Mouse (Mus musculus) neutrophil, adult 5-6 weeks (primary cell): ENCODE results near the gene Eng. TPM values are rescaled to one million over a fixed set of nuclear protein-coding genes. Genes with fewer than 3 reads are reported as not detected.

ENCODE experiments used
- ATAC-seq: fragments of 151-379, 151-347 bp; 2 replicates; pipeline ENCODE4 v1.8.0; 2017; ENCODE audit warnings: mild to moderate bottlenecking, moderate TSS enrichment; ENCODE audit not compliant: insufficient number of reproducible peaks, poor library complexity, low FRiP score, severe bottlenecking; ENCODE audit errors: extremely low read depth
- total RNA-seq: library from RNA; stranded (forward); fragments of 200-1000 nt; gene quantifications from 2 replicates; pipeline ENCODE4 v1.2.3, GENCODE M21; 2017

Gene Eng
- total RNA-seq, 1 experiment from 2014 or later, result not detected

DNA sequence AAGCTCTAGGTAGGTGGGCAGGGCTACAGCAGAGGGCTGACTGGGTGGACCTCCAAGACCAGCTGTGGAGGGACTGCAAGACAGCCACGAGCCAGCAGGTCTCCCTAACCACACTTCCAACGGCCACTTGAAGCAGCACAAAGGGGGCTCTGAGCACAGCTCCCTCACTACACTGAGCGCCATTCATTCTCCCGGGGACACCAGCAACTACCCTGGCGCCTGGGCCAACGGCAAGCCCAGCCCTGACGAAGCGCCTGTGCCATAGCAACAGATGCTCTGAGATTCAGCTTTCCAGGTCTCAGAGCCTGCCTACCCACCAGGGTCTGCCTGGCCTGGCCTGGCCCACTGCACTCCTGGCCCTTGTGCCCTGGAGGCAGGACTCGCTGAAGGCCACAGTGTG lies 72.4 kb downstream of the Eng start:
- no peak for ATAC-seq

DNA sequence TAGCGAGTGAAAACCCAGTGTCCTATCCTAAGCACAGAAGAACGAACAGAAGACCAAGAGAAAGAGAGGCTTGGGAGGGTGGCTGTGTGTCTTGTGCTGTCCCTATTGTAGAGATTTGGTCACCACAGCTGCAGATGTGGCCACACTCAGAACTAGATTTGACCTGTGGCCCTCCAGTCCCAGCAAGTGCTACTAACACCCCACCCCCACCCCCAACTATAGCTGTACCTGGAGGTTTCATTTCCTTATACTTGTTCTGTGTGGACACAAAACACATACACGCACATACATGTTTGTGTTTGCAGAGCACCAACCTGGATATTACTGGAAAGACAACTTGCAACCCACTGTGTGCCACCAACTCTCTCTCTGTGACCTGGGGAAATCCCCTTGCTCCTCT lies 73.7 kb downstream of the Eng start:
- no peak for ATAC-seq

DNA sequence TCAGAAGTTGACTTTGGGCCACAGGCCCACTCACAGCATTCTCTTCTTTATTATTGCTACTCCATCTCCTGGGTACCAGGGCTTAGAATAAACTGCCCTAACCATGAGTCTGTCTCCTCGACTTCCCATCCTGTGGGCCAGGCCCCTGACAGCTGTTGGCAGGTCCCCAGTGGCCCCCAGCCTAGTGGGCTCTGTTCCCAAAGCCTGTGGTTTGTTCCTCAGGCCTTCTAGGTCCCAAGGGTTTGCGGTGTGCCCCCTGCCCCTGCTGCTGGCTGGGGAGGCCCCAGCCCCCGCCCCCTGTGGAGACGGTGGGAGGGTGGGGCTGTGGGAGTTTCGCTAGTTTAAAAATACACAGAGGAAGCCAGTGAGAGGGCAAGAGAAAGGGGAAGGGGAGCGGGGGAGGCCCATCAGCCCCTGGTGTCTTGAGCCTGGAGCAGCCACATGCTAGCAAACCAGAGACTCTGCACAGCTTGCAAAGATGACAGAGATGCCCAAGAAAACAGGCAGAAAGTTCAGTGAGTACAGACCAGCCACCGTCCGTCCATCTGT lies 74.4 kb downstream of the Eng start, which contains the start of gene Sh2d3c:
TSS of gene Sh2d3c (plus strand) at position 375 of the 549 bp plus-strand sequence.
- ATAC-seq, result no peak

DNA sequence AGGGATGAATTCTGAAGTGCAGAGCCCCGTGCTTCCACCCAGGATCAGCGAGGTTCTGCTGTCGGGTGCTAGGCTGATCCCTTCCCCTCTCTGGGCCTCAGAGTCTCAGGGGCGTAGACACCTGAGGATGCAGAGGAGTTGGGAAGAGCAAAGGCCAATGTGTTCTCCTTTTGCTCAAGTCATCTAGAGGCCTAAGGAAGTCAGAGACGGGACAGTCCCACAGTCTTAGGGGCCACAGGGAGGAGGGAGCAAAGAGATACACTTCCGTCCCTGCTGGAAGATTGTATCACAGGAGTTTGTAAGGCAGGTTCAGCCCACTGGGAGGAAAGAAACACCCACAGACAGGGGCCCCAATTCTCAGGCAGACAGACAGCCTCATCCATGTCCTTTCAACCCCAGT lies 75.7 kb downstream of the Eng start:
- peak; percentile 18 for ATAC-seq

DNA sequence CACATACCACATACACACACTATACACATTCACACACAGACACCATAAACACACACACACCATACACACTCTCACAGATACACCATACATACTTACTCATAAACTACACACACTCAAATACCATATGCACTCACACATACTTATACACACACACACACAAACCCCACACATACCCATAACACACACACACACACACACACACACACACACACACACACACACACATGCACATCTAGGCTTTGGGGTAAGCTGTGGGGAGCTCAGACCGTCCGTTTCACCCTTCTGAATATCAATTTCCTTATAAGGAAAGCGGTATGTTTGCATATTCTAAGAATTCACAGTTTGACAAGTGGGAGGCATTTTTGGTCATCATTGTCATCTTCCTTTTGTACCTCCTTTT lies 76.2 kb downstream of the Eng start:
- no peak for ATAC-seq

DNA sequence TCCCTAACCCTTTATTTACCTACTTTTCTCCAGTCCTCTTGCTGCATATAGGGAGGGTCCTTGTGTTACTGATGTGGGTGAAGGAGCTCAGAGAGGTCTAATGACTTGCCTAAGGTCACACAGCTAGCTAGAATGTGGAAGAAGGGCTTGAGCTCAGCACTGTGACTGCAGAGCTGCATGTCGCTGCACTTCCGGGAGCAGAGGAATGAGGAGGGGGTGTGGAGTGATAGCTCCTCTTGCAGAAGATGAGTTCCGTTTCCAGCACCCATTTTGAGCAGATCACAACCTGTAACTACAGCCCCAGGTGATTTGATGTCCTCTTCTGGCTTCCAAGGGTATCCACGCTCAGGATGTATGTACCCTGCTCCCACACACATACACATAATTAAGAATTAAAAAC lies 77.8 kb downstream of the Eng start:
- no peak for ATAC-seq

DNA sequence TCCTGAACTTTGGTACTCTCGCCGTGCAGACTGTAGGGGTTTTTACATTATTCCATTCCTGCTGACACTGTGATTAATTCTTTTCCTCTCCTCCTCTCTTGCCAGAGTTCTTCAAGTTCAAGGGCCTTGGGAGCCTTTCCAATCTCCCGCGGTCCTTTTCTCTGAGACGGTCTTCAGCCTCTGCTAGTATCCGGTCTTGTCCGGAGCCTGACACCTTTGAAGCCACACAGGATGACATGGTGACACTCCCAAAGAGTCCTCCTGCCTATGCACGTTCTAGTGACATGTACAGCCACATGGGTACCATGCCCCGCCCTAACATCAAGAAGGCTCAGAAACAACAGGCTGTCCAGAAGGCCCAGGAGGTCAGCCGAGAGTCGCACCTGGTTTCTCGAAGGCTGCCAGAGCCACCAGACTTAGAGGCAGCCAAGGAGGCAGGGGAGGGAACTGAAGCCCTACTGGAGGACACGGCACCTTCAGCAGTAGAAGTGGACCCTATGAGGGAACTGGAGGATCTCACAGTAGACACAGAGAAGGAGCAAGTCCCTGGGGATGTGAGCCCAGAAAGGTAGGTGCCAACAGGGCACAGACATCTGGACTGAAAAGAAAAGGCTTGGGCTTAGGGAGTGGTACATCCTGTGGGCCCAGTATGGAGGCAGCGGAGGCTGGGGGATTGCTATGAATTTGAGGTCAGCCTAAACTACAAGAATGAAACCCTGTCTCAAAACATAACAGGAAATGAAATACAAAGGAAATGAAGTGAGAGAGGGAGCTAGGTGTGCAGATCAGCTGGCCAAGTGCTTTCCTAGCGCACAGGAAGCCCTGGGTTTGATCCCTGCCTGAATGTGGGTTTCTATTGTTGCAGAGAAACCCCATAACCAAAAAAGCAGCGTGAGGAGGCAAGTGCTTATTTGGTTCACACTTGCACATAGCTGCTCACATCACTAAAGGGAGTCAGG lies 78.7 kb downstream of the Eng start:
- no peak for ATAC-seq

DNA sequence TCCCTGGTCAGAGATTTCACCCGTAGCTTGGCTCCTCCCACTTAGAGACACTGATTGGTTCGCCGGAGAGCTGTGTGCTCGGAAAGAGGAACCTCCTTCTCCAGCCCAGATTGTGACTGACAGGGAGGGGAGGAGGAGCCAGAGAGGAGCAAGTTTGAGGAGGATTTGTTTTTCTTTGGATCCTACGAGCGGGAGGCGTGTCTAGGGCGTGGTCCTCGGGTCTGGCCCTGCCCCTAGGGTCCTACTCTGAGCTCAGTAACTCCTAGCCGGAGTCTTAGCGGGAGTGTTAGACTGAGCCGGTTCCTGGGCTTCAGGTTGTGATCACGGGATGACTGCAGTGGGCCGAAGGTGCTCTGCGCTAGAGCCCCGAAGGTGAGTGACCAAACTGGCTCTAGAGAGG lies 81.0 kb downstream of the Eng start:
- ATAC-seq, result peak; percentile 94

DNA sequence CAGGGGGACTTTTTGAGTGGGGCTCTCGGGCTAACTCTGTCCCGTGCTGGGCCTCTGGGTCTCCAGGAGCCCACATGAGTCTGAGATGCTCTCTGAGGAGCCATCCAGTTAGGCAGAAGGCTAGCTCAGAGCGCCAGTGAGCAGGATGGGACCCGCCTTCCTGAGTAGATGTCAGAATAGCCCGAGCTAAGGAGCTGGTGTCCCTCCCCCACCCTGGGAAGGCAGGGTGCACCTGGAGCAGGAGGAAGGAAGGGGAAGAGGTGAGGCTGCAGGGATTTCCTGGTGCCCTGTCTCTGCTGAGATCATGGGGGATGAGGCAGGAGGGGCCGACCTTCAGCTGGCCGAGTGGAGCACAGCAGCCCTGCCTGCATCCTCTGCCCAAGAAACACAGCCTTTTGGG lies 82.1 kb downstream of the Eng start:
- ATAC-seq, result no peak

DNA sequence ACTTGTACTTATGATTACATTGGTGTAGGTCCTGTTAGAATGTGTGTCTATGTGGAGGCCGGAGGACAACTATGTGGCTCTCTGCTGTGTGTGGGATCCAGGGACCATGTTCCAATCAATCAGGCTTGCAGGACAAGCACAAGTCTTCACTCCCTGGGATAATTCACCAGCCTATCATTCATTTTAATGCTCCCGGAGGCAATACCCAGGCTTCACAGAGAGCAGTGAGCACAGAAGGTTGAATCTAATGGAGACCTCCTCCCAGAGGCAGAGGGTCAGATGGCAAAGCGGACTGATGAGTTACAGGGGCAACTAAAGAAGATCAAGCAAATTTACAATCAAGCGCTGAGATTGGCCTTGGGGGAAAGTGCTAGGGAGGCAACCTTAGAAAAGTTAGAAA lies 83.2 kb downstream of the Eng start:
- ATAC-seq, result no peak

DNA sequence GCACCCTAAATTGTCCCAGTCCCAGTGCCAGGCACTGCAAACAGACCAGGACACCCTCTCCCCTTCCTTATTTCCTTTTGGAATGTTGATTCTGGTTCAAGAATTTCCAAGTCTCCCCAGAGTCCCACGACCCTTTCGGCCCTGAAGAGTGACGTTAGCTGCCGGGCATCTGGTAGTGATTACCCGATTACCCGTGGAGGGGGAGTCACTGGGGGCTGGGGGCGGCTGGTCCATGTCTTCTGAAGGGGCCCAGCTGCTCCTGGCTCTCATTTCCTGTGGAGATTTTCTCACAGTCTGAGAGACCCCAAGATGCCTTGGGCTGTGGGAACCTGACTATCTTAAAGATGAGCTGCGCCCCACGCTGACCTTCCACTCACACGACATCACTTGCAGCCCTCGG lies 84.5 kb downstream of the Eng start:
- no peak for ATAC-seq

DNA sequence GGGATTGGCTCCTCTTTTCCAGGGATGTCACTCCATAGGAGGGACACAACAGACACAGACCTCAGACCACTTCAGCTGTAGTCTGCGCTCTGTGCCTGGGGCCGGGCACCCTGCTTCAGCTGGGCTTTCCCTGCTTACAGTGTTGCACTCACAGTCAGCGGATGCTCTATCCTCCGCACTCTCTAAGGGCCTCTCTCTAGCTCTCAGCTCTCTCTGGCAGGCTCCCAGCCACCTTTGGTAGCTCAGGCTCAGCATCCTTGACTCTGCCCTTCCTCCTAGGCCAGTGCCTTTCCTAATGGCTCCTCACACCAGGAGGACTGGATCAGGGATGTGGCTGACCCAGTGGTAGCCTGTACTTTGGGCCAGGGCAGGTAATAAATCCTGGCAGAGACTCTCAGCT lies 85.5 kb downstream of the Eng start:
- no peak for ATAC-seq

Other genes with a start within 250 kb of the Eng start
- 6.1 and 6.4 TPM in 2 replicates for gene Naif1, start 196.1 kb upstream of the Eng start, total RNA-seq
- 15.2 and 17.8 TPM in 2 replicates for gene Slc25a25, start 195.2 kb upstream of the Eng start, total RNA-seq
- 36.8 and 38.4 TPM in 2 replicates for gene Fam102a, start 111.3 kb upstream of the Eng start, total RNA-seq
- 38.6 and 47.6 TPM in 2 replicates for gene Dpm2, start 75.7 kb upstream of the Eng start, total RNA-seq
- gene Pip5kl1, start 71.8 kb upstream of the Eng start, total RNA-seq, result 1.3 and 1.4 TPM in 2 replicates
- not detected in 2 replicates for gene 9430097D07Rik, start 70.9 kb upstream of the Eng start, total RNA-seq
- gene St6galnac4, start 59.5 kb upstream of the Eng start, total RNA-seq, result 13.6 and 16.9 TPM in 2 replicates
- 4.7 and 5.4 TPM in 2 replicates for gene St6galnac6, start 46.9 kb upstream of the Eng start, total RNA-seq
- gene Ak1, start 24.8 kb upstream of the Eng start, total RNA-seq, result not detected in 2 replicates
- gene Fpgs, start 57.5 kb downstream of the Eng start, total RNA-seq, result 9.0 and 10.1 TPM in 2 replicates
- 97.2 and 121 TPM in 2 replicates for gene Cdk9, start 66.5 kb downstream of the Eng start, total RNA-seq
- gene Sh2d3c, start 74.5 kb downstream of the Eng start, total RNA-seq, result 151 and 152 TPM in 2 replicates
- gene 6330409D20Rik, start 94.4 kb downstream of the Eng start, total RNA-seq, result not detected in 2 replicates
- gene Tor2a, start 110.6 kb downstream of the Eng start, total RNA-seq, result 28.0 and 31.1 TPM in 2 replicates
- 0.12 and 0.47 TPM in 2 replicates for gene Ttc16, start 129.0 kb downstream of the Eng start, total RNA-seq
- gene Ptrh1, start 129.2 kb downstream of the Eng start, total RNA-seq, result 2.0 TPM in 1 of 2 replicates, not detected in the other
- gene Cfap157, start 137.8 kb downstream of the Eng start, total RNA-seq, result not detected in 2 replicates
- gene Stxbp1, start 200.7 kb downstream of the Eng start, total RNA-seq, result 2.3 and 3.3 TPM in 2 replicates
- 6.1 and 9.7 TPM in 2 replicates for gene Fam129b, start 229.5 kb downstream of the Eng start, total RNA-seq